Mouse (Mus musculus): ENCODE results near the gene Oprm1.

- no peak for TF ChIP-seq EP300 (IDR thresholded peaks at IDR 0.05; ENCODE audit: low read depth)
- no peak for TF ChIP-seq CTCF (IDR thresholded peaks at IDR 0.05; ENCODE audit: low read depth)
Observed at GRCm38 (mm10) chr10:7033459-7033858, 275.2 kb downstream of the Oprm1 start.

All from heart, postnatal 0 days (tissue).